28 mouse cellular contexts compared by ENCODE assay signal in the genomic region with DNA sequence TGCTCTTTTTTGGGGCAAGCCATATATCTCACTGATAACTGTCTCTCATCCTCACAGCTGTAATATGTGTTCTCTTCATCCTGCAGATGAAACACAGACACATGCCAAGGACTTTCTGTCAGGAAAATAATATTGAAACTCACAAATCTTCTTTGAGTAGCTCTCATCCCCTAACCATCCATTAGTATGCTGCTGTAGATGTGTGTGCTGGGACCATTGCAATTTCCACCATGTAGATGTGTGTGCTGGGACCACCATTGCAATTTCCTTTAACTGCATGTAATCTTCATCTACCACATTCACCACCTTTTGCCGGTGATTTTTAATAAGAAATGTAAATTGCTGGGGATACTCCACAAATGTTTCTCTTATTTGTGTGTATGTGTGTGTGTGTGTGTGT.
"Had no signal": no experiment of that assay in that cellular context is flagged by ENCODE, and none has a peak within 500 bp of the region (broad histone marks: within the 10 kb centered on the region; RNA-seq: fewer than 3 reads in every experiment).

No protein-coding gene starts in this region.

- H3K4me1 ChIP-seq: embryonic facial prominence, embryonic 10.5 days; embryonic facial prominence, embryonic 12.5 days; embryonic facial prominence, embryonic 15.5 days; forebrain, embryonic 10.5 days; forebrain, embryonic 12.5 days; forebrain, embryonic 13.5 days; forebrain, embryonic 15.5 days had no signal

- H3K4me2 ChIP-seq: embryonic facial prominence, embryonic 12.5 days; embryonic facial prominence, embryonic 13.5 days; embryonic facial prominence, embryonic 15.5 days; forebrain, embryonic 12.5 days; forebrain, embryonic 13.5 days; forebrain, embryonic 15.5 days had no signal

- ATAC-seq: forebrain, embryonic 13.5 days; forebrain, embryonic 14.5 days; forebrain, embryonic 15.5 days; forebrain, embryonic 16.5 days; forebrain, postnatal 0 days had no signal

- H3K4me3 ChIP-seq: embryonic facial prominence, embryonic 10.5 days; embryonic facial prominence, embryonic 12.5 days; embryonic facial prominence, embryonic 13.5 days; embryonic facial prominence, embryonic 15.5 days; erythroblast, embryonic 14.5 days; forebrain, embryonic 10.5 days; forebrain, embryonic 12.5 days; forebrain, embryonic 13.5 days; forebrain, embryonic 15.5 days; gastrocnemius, adult 2 months had no signal

- DNase-seq: cerebellum, adult 2 months; cerebellum, adult 8-10 months; cerebellum, adult 9-10 months; cerebellum, adult 9-11 months; cerebellum, postnatal 10 days; cerebellum, postnatal 14 days; cerebellum, postnatal 25 days; cerebellum, postnatal 36 days; embryo, embryonic 11 days; forebrain, postnatal 0 days; gastrocnemius, adult 2 months; gastrocnemius, postnatal 10 days; gastrocnemius, postnatal 14 days; gastrocnemius, postnatal 25 days; gastrocnemius, postnatal 36 days; heart, adult 11 months; heart, adult 18-20 months had no signal

- H3K9ac ChIP-seq: embryonic facial prominence, embryonic 12.5 days; embryonic facial prominence, embryonic 13.5 days; embryonic facial prominence, embryonic 15.5 days; forebrain, embryonic 12.5 days; forebrain, embryonic 13.5 days; forebrain, embryonic 15.5 days; forebrain, postnatal 0 days had no signal

- H3K36me3 ChIP-seq: forebrain, embryonic 15.5 days had no signal

- H3K27me3 ChIP-seq: embryonic facial prominence, embryonic 12.5 days; embryonic facial prominence, embryonic 13.5 days; embryonic facial prominence, embryonic 15.5 days; forebrain, embryonic 12.5 days; forebrain, embryonic 13.5 days; forebrain, embryonic 15.5 days had no signal

- H3K27ac ChIP-seq: embryonic facial prominence, embryonic 10.5 days; embryonic facial prominence, embryonic 12.5 days; embryonic facial prominence, embryonic 13.5 days; embryonic facial prominence, embryonic 15.5 days; forebrain, embryonic 10.5 days; forebrain, embryonic 12.5 days; forebrain, embryonic 13.5 days; forebrain, embryonic 15.5 days; gastrocnemius, adult 2 months had no signal

- H3K9me3 ChIP-seq: embryonic facial prominence, embryonic 12.5 days; embryonic facial prominence, embryonic 13.5 days; embryonic facial prominence, embryonic 15.5 days; forebrain, embryonic 10.5 days; forebrain, embryonic 12.5 days; forebrain, embryonic 13.5 days; forebrain, embryonic 15.5 days had no signal
